Mouse (Mus musculus) B cell, adult 62 days (primary cell): ENCODE measurements around the gene Gm3642. TPM values are rescaled to one million over a fixed set of nuclear protein-coding genes. Genes with fewer than 3 reads are reported as not detected.

Experiments
- total RNA-seq: library from RNA; stranded (reverse); gene quantifications from 4 replicates; pipeline ENCODE4 v1.2.4, GENCODE M21; 2023

Gm3642 gene
- total RNA-seq: not detected in 4 replicates

GRCm38 (mm10) chr14:6840211-6840610, at the start of gene Gm3642:
Gene Gm3642, minus strand, starts transcription at chr14:6840311.

GRCm38 (mm10) chr14:6889521-6890012, 49.5 kb upstream of the Gm3642 start, which contains the start of gene Gm3667:
Gene Gm3667, minus strand, starts transcription at chr14:6889962.

Other genes with a start within 250 kb of the Gm3642 start
- gene Gm3629, start 249.7 kb downstream of the Gm3642 start, total RNA-seq: not detected in 4 replicates
- gene Gm3460, start 217.9 kb downstream of the Gm3642 start, total RNA-seq: not detected in 4 replicates
- gene Gm10251, start 156.1 kb downstream of the Gm3642 start, total RNA-seq: not detected in 4 replicates
- not detected in 4 replicates for gene Gm8050, start 120.1 kb downstream of the Gm3642 start, total RNA-seq
- 0.60 to 1.8 TPM (median 1.2 TPM) in 3 of 4 replicates, not detected in the other for gene Gm3636, start 98.0 kb downstream of the Gm3642 start, total RNA-seq
- not detected in 4 replicates for gene Gm8362, start 65.9 kb downstream of the Gm3642 start, total RNA-seq
- gene Gm3667, start 49.7 kb upstream of the Gm3642 start, total RNA-seq: not detected in 4 replicates
- gene Gm6356, start 133.5 kb upstream of the Gm3642 start, total RNA-seq: not detected in 4 replicates
- not detected in 4 replicates for gene Gm10406, start 187.1 kb upstream of the Gm3642 start, total RNA-seq
- not detected in 4 replicates for gene Gm3685, start 204.7 kb upstream of the Gm3642 start, total RNA-seq